Mouse (Mus musculus) gastrocnemius, adult 2 months (tissue): ENCODE data around the gene Lmo4. TPM values are rescaled to one million over a fixed set of nuclear protein-coding genes. Genes with fewer than 3 reads are reported as not detected.
A peak's percentile ranks its signal among the peaks of the same experiment; 100 is the strongest.

Experiments
- DNase-seq: peaks from one replicate; pipeline ENCODE4 v3.0.0; 2022
- H3K27ac ChIP-seq: fragments of 200-600 bp; 2 replicates; pipeline ENCODE4 v1.8.1; 2022; ENCODE audit warnings: mild to moderate bottlenecking
- H3K4me3 ChIP-seq: fragments of 200-600 bp; 2 replicates; pipeline ENCODE4 v1.8.1; 2022; ENCODE audit warnings: mild to moderate bottlenecking, moderate library complexity
- CTCF ChIP-seq: fragments of 200-600 bp; IDR thresholded peaks from 2 replicates; pipeline ENCODE4 v1.8.1; 2022; ENCODE audit warnings: antibody characterized with exemption, mild to moderate bottlenecking, moderate library complexity
- intact Hi-C: fragments of 180-260 bp; cut with DNase I; formaldehyde crosslinking; loops from one replicate; pipeline ENCODE4 v1.15.1; 2025
- total RNA-seq, 2 experiments: library from RNA; stranded (reverse); gene quantifications; 2 replicates each; pipeline ENCODE4 v1.2.3; 2021

Gene Lmo4
- total RNA-seq, 2 experiments from 2014 or later = 23.4 to 24.5 TPM

DNA sequence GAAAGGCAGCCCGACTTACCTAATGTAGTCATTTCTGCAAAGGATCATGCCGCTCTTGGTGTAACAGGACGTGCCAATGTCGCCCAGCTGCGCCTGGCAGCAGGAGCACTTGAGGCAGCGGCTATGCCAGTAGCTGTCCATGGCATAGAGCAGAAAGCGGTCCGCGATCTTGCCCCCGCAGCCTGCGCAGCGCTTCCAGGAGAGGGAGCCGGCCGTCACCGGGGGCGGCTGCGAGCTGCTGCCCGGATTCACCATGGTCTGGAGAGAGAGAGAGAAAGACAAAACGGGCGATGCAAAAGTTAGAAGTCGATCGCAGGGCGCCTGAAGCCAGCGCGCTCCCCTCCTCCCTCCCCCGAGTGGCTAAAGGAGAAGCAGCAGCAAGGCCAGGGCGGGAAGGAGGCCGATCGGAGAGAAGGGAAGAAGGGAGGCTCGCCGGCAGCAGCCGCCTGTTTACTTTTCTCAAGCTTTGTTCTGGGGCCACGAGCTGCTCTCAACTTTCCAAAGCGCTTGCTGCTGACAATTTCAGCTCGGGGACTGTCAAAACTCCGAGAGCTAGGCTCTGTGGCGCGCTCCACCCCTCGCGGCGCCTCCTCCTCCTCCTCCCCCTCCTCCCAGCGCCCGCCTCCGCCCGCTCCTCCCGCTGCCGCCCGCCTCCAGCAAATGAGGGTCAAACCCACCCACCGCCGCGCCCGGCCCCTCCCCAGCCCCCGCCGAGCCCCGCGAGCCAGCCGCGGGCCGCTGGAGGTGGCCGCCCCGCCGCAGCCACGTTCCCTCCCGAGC, 3.0 kb downstream of the Lmo4 start:
- DNase-seq = peak; percentile 92
- TF ChIP-seq CTCF = peak; percentile 12; the same call in 1 of the 2 replicates
- intact Hi-C loops = loop anchor here (10.0 kb wide), 2 partner anchors 513 to 1733 kb away; partner anchors contain the start of gene 2410004B18Rik
- peak overlapping the region; percentile 96 for H3K27ac ChIP-seq
- H3K4me3 ChIP-seq = peak overlapping the region; percentile 92

DNA sequence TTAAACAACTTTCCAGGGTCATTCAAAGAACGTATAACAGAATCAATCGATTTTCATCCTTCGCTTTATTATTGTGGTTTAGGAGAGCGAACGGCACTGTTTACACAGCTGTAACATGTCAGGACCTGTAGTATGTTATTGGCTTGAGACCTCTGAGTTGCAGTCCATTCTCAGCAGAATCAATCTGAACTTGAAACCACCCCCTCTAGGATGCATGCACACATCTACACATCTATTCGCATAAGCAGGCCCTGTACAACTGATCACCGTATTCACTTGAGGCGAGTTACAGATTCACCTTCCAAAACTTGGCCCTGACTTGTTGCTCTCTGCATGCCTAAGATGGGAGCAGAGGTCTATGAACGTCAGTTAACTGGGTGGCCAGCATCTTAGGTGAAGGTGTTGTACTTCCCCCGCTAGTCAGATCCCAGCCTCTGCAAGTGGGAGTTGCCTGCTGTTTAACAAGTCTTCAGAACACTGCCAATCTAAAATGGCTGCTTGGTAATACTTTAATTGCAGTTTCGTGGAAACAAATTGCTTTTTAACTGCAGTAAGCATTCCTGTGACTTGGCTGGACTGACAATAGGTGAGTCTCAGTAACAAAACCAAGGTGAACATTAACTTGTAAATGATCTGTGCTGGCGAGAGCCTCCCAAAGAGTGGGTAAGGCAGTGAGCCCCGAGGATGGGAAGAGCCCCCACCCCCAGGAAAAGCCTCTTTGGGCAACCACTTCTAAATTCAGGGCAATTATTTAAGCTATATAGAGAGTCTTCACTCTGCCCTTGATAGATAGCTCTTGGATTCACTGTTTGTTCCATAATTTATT, 19.5 kb downstream of the Lmo4 start:
- Histone ChIP-seq H3K27ac (no peak overlapping the region), H3K4me3 (no peak overlapping the region)
- intact Hi-C loops = no loop called here
- TF ChIP-seq CTCF = no peak
- no peak for DNase-seq

DNA sequence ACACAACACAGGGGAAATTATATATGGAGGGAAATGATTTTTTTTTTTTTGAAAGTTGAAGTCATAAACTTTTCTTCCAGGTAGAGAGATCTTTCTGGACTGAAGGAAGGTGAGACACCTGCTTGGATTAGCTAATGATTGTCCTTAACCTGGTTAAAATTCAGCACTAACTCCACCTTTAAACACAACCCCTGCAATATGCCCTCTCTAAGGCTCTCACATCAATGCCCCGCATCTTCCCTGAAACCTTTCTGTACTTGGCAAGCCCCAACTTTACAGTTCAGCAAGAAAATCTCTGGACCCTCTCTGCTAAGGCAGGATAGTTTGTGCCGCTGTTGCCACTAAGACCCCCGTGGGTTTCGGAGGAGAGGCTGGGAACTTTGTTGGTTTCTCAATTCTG, 20.1 kb downstream of the Lmo4 start:
- intact Hi-C loops = loop anchor here (5.0 kb wide), 1 partner anchor 57 kb away; no protein-coding TSS in a partner anchor
- no peak for DNase-seq
- Histone ChIP-seq H3K27ac (no peak overlapping the region), H3K4me3 (no peak overlapping the region)
- no peak for TF ChIP-seq CTCF

DNA sequence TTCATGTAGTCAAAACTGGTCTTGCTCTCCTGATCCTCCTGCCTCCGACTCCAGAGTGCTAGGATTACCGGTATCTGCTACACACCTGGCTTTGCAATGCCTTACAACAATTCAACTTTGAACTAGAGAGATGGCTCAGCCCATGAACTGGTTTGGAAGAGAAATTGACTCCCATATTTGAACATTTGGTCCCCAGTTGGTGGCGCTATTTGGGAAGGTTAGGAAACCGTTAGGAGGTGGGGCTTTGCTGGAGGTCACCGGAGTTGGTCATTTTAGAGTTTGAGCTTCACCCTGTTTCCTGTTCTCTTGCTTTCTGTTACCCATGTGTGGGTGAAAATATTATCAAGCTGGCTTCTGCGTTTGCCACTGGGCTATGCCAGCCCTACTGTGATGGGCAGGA, 22.8 kb downstream of the Lmo4 start:
- TF ChIP-seq CTCF = peak; percentile 32; the same call in 1 of the 2 replicates
- Histone ChIP-seq H3K4me3 (no peak overlapping the region), H3K27ac (no peak overlapping the region)
- intact Hi-C loops = loop anchor here (5.0 kb wide), 1 partner anchor 60 kb away; no protein-coding TSS in a partner anchor
- DNase-seq = peak; percentile 25

DNA sequence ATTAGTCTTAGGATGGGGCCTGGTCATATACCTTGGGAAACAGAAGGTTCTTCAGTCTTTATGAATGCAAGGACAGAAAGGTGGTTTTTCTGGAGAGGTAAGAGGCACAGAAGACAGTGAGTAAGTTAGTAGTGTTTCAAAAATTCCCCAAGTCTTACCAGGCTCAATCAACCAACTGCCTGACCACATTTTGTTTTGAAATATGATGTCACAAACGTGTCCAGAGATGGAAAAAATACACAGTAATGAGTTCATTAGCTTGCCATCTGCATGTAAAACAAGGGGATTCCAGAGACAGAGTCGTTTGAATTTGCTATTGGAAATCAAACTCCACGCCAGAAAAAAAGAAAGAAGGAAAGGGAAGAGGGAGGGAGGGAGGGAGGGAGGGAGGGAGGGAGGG, 26.1 kb downstream of the Lmo4 start:
- no peak for TF ChIP-seq CTCF
- DNase-seq = no peak
- H3K27ac ChIP-seq = no peak overlapping the region
- H3K4me3 ChIP-seq = no peak overlapping the region
- intact Hi-C loops = no loop called here

DNA sequence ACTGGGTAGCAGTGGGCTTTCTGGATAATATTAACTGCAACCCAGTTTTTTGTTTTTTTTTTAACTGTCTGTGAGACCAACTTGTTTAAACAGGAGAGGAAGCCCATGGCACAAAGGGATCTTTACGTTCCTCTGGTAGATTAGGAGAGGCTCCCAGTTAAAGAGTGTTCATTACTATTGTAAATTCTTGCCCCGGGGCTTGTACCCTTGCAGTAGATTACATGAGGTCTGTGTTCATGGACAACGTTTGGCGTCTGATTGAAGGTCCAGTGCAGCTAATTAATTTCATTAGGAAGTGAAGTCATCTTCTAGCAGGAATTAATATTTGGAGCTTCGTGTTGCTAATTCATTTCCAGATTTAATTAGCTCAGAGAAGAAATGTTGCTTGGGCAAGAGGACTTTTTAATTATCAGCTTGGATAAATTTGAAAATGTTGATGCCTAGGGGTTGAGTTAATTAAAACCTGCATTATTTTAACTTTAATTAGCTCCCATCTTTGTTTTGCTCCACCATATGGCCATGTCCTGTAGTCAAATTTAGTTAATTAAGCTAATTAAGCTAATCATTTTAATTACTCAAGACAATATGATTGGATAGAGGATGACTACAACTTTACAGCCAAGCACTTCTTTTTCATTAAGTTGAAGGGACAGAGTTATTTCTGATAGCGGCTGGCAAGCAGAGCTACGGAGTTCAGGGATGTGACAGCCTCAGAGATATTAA, 31.0 kb downstream of the Lmo4 start:
- no peak for DNase-seq
- intact Hi-C loops = no loop called here
- Histone ChIP-seq H3K4me3 (no peak overlapping the region), H3K27ac (no peak overlapping the region)
- no peak for TF ChIP-seq CTCF

DNA sequence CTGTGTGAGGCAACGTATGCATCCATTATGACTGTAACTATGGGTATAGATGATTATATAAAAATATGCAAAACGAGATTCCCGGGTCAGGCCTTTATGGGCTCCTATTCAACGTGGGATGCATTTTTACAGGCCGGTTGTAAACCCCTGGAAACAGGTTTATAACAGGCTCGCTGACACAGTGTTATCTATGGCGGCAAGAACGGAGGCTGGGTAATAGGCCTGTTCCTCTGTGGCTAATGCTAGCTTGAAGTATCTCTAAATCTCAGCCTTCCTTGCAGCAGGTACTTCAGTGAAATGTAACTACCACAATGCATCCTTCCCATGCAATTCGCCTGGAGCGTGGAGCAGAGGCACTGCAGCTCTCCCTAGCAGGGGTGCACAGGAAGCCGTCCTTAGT, 31.9 kb downstream of the Lmo4 start:
- no peak overlapping the region for H3K4me3 ChIP-seq
- intact Hi-C loops = no loop called here
- no peak overlapping the region for H3K27ac ChIP-seq
- no peak for TF ChIP-seq CTCF
- no peak for DNase-seq

DNA sequence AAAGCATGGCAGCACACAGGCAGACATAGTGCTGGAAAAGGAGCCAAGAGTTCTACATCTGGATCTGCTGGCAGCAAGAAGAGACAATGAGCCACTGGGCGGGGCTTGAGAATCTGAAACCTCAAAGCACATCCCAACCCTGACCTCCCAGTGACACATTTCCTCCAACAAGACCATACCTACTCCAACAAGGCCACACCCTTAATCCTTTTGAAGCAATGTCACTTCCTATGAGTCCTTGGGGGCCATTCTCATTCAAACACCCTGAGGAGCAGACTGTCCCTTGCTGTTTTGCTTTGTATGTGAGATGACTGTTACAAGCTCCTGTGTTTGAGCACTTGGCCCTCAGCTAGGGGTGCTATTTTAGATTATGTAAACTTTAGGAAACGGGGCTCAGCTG, 33.3 kb downstream of the Lmo4 start:
- DNase-seq = no peak
- Histone ChIP-seq H3K4me3 (no peak overlapping the region), H3K27ac (no peak overlapping the region)
- no peak for TF ChIP-seq CTCF
- intact Hi-C loops = no loop called here

DNA sequence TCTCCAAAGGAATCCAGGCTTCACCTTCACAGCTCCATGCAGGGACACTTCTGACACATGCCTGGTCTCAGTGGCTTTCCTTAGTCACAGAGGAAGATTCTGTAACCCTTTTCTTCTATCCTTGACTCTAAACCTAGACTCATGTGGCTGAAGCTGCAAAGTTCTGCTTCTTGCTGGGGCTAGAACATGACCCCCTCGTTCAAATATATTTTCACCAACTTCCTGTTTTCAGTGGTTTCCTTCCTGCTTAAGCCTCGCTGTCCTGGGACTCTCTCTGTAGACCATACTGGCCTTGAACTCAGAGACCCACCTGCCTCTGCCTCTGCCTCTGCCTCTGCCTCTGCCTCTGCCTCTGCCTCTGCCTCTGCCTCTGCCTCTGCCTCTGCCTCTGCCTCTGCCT, 34.5 kb downstream of the Lmo4 start:
- no peak overlapping the region for H3K4me3 ChIP-seq
- H3K27ac ChIP-seq = no peak overlapping the region
- no peak for TF ChIP-seq CTCF
- DNase-seq = no peak
- intact Hi-C loops = no loop called here

DNA sequence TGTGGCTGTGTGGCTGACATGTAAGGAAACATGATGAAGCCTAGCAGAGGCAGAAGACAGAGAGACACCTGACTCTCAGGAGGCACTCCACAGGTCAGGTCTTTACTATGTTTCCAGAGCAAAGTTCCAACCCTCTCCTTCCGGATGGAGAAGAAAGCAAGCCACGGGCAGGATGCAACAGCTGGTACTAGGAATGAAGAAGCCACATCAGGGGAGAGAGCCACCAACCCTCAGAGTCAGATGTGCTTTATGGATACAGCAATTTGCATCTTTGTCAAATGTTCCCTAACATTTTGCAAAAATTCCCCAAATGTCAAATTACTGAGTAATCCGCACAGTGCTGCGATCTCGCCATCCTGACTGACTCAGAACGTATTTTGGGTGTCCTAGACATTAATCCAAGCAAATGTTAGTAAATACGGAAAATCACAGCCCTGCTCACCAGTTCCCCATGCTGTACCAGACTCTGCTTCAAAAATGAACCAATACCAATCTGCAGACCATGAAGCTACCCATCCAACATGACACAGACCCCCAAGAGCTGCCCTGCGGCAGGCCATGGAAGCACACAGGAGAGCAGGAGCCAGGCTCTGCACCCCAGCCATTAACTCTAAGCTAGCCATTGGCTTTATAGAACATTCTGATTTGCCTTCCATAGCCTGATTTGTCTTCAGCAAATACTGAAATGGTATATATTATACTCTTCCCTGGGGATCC, 38.4 kb downstream of the Lmo4 start:
- intact Hi-C loops = no loop called here
- H3K27ac ChIP-seq = no peak overlapping the region
- DNase-seq = no peak
- TF ChIP-seq CTCF = no peak
- H3K4me3 ChIP-seq = no peak overlapping the region

DNA sequence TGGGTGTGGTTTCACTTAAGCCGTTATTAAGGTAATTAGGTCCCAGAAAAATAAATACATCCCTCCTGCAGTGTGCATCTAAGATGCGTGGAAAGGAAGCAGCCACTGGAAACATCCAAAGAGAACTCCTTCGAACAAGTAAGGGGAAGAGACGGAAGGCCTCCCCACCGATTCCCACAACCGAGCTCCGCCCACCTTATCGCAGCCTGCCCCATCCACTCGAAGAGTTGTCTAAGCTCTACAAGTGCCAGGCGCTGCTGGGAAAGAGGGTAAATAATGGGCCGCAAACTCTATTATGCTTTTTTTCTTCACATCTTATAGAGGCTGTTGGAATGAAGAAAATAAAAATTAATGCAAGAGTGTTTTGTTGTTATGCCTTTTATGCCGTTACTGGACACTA, 39.6 kb downstream of the Lmo4 start:
- DNase-seq = no peak
- intact Hi-C loops = no loop called here
- Histone ChIP-seq H3K27ac (no peak overlapping the region), H3K4me3 (no peak overlapping the region)
- TF ChIP-seq CTCF = no peak
